Mouse (Mus musculus) MEL (cell line): ENCODE results near the gene Bmper. TPM values are rescaled to one million over a fixed set of nuclear protein-coding genes. Genes with fewer than 3 reads are reported as not detected.

Experiments
- DNase-seq: peaks from one replicate; pipeline ENCODE4 v3.0.0; 2011; ENCODE audit warnings: low read depth, low spot score
- H3K27ac ChIP-seq: 2 replicates; pipeline ENCODE4 v1.5.1; 2012; ENCODE audit warnings: low read depth, mild to moderate bottlenecking, control low read depth, low read length, moderate library complexity; ENCODE audit not compliant: control insufficient read depth
- H3K27me3 ChIP-seq, 2 experiments: fragments of 150-350 bp in 1 of 2; sonication (generic) in 1 of 2; 2 replicates each; pipeline ENCODE4 v1.6.1; 2012; ENCODE audit warnings: low read length in 2 of 2, mild to moderate bottlenecking in 2 of 2, improper control_type of control experiment in 1 of 2, moderate library complexity in 1 of 2; ENCODE audit not compliant: insufficient read depth in 2 of 2, control insufficient read depth in 1 of 2
- H3K36me3 ChIP-seq, 2 experiments: 2 replicates each; pipeline ENCODE4 v1.6.1; 2012 to 2014; ENCODE audit warnings: low read length in 2 of 2, improper control_type of control experiment in 1 of 2, inconsistent platforms in 1 of 2, mild to moderate bottlenecking in 1 of 2; ENCODE audit not compliant: insufficient read depth in 2 of 2, control insufficient read depth in 1 of 2
- H3K4me1 ChIP-seq, 2 experiments: fragments of 150-350 bp in 1 of 2; sonication (generic) in 1 of 2; 2 replicates each; pipeline ENCODE4 v1.6.1; 2012; ENCODE audit warnings: low read length in 2 of 2, improper control_type of control experiment in 1 of 2, mild to moderate bottlenecking in 1 of 2; ENCODE audit not compliant: insufficient read depth in 2 of 2, control insufficient read depth in 1 of 2
- H3K4me3 ChIP-seq, 2 experiments: fragments of 150-350 bp in 1 of 2; sonication (generic) in 1 of 2; 2 replicates each; pipeline ENCODE4 v1.5.1; 2012; ENCODE audit warnings: low read depth in 2 of 2, low read length in 2 of 2, mild to moderate bottlenecking in 2 of 2, moderate library complexity in 2 of 2, control low read depth in 1 of 2, improper control_type of control experiment in 1 of 2; ENCODE audit not compliant: control insufficient read depth in 1 of 2, insufficient read depth in 1 of 2
- H3K79me2 ChIP-seq: 2 replicates; pipeline ENCODE4 v1.6.1; 2012; ENCODE audit warnings: mild to moderate bottlenecking, low read length, moderate library complexity; ENCODE audit not compliant: control insufficient read depth, poor library complexity, insufficient read depth
- H3K9ac ChIP-seq: 2 replicates; pipeline ENCODE4 v1.6.1; 2012; ENCODE audit warnings: low read depth, mild to moderate bottlenecking, control low read depth, low read length, moderate library complexity; ENCODE audit not compliant: control insufficient read depth, poor library complexity, severe bottlenecking
- H3K9me3 ChIP-seq: fragments of 150-350 bp; sonication (generic); replicated peaks from 2 replicates; pipeline ENCODE4 v1.6.1; 2012; ENCODE audit warnings: mild to moderate bottlenecking, low read length, improper control_type of control experiment, moderate library complexity; ENCODE audit not compliant: insufficient read depth
- CTCF ChIP-seq, 3 experiments: IDR thresholded peaks in 2 of 3; conservative IDR thresholded peaks in 1 of 3; 2 replicates each; pipeline ENCODE4 v1.5.1; 2011 to 2012; ENCODE audit warnings: low read length in 3 of 3, low read depth in 2 of 3, mild to moderate bottlenecking in 2 of 3, improper control_type of control experiment in 1 of 3, inconsistent platforms in 1 of 3, mixed read lengths in 1 of 3, moderate library complexity in 1 of 3; ENCODE audit not compliant: control insufficient read depth in 1 of 3, insufficient read depth in 1 of 3, poor library complexity in 1 of 3, severe bottlenecking in 1 of 3
- E2F4 ChIP-seq: IDR thresholded peaks from 2 replicates; pipeline ENCODE4 v1.6.1; 2011; ENCODE audit warnings: low read depth, low read length, improper control_type of control experiment, borderline replicate concordance
- ELF1 ChIP-seq: IDR thresholded peaks from 2 replicates; pipeline ENCODE4 v1.6.1; 2014; ENCODE audit warnings: low read depth, mild to moderate bottlenecking, inconsistent platforms, low read length, improper control_type of control experiment, moderate library complexity
- EP300 ChIP-seq, 2 experiments: IDR thresholded peaks; 2 replicates each; pipeline ENCODE4 v1.6.1; 2011; ENCODE audit warnings: improper control_type of control experiment in 2 of 2, low read length in 2 of 2, low read depth in 1 of 2, mild to moderate bottlenecking in 1 of 2
- ETS1 ChIP-seq: IDR thresholded peaks from 2 replicates; pipeline ENCODE4 v1.6.1; 2012; ENCODE audit warnings: low read depth, mild to moderate bottlenecking, inconsistent platforms, low read length, improper control_type of control experiment, moderate library complexity
- GABPA ChIP-seq: IDR thresholded peaks from 2 replicates; pipeline ENCODE4 v1.6.1; 2012; ENCODE audit warnings: low read depth, mild to moderate bottlenecking, inconsistent platforms, low read length, improper control_type of control experiment, moderate library complexity
- GATA1 ChIP-seq: IDR thresholded peaks from 2 replicates; pipeline ENCODE4 v1.6.1; 2011; ENCODE audit warnings: low read depth, low read length, improper control_type of control experiment
- HCFC1 ChIP-seq: IDR thresholded peaks from 2 replicates; pipeline ENCODE4 v1.6.1; 2012; ENCODE audit warnings: low read depth, mild to moderate bottlenecking, inconsistent platforms, low read length, improper control_type of control experiment, moderate library complexity
- MAX ChIP-seq: IDR thresholded peaks from 2 replicates; pipeline ENCODE4 v1.6.1; 2011; ENCODE audit warnings: low read length, improper control_type of control experiment
- MEF2A ChIP-seq: IDR thresholded peaks from 2 replicates; pipeline ENCODE4 v1.6.1; 2014; ENCODE audit warnings: low read depth, mild to moderate bottlenecking, inconsistent platforms, low read length, improper control_type of control experiment; ENCODE audit not compliant: poor library complexity, insufficient replicate concordance, severe bottlenecking; ENCODE audit errors: extremely low read depth
- MXI1 ChIP-seq: IDR thresholded peaks from 2 replicates; pipeline ENCODE4 v1.6.1; 2011; ENCODE audit warnings: mild to moderate bottlenecking, low read depth, low read length, improper control_type of control experiment
- NRF1 ChIP-seq: IDR thresholded peaks from 2 replicates; pipeline ENCODE4 v1.6.1; 2014; ENCODE audit warnings: low read depth, mild to moderate bottlenecking, inconsistent platforms, low read length, improper control_type of control experiment, moderate library complexity; ENCODE audit not compliant: poor library complexity, insufficient read depth, severe bottlenecking
- POLR2A ChIP-seq, 2 experiments: IDR thresholded peaks; 2 replicates each; pipeline ENCODE4 v1.6.1; 2011 to 2012; ENCODE audit warnings: low read length in 2 of 2, mild to moderate bottlenecking in 2 of 2, control low read depth in 1 of 2, improper control_type of control experiment in 1 of 2, low read depth in 1 of 2, moderate library complexity in 1 of 2; ENCODE audit not compliant: control insufficient read depth in 1 of 2, insufficient read depth in 1 of 2, poor library complexity in 1 of 2
- POLR2AphosphoS2 ChIP-seq: IDR thresholded peaks from 2 replicates; pipeline ENCODE4 v1.6.1; 2011; ENCODE audit warnings: low read length, improper control_type of control experiment
- POLR2AphosphoS5 ChIP-seq: IDR thresholded peaks from 2 replicates; pipeline ENCODE4 v1.6.1; 2012; ENCODE audit warnings: low read depth, borderline replicate concordance, mild to moderate bottlenecking, inconsistent platforms, low read length, moderate library complexity, mixed read lengths
- RAD21 ChIP-seq: IDR thresholded peaks from 2 replicates; pipeline ENCODE4 v1.6.1; 2011; ENCODE audit warnings: mild to moderate bottlenecking, low read depth, low read length, improper control_type of control experiment
- RCOR1 ChIP-seq: IDR thresholded peaks from 2 replicates; pipeline ENCODE4 v1.6.1; 2012; ENCODE audit warnings: low read depth, mild to moderate bottlenecking, inconsistent platforms, low read length, improper control_type of control experiment
- TAL1 ChIP-seq: IDR thresholded peaks from 2 replicates; pipeline ENCODE4 v1.6.1; 2012; ENCODE audit warnings: mild to moderate bottlenecking, inconsistent platforms, low read length, moderate library complexity, mixed read lengths
- TBP ChIP-seq: IDR thresholded peaks from 2 replicates; pipeline ENCODE4 v1.8.0; 2011; ENCODE audit warnings: low read depth, low read length, improper control_type of control experiment
- USF2 ChIP-seq, 2 experiments: IDR thresholded peaks; 2 replicates each; pipeline ENCODE4 v1.6.1; 2011 to 2012; ENCODE audit warnings: improper control_type of control experiment in 2 of 2, low read length in 2 of 2, borderline replicate concordance in 1 of 2, inconsistent platforms in 1 of 2, low read depth in 1 of 2, mild to moderate bottlenecking in 1 of 2; ENCODE audit not compliant: insufficient read depth in 1 of 2
- ZC3H11A ChIP-seq: IDR thresholded peaks from 2 replicates; pipeline ENCODE4 v1.6.1; 2012; ENCODE audit warnings: low read depth, mild to moderate bottlenecking, inconsistent platforms, low read length, improper control_type of control experiment
- ZKSCAN1 ChIP-seq: IDR thresholded peaks from 2 replicates; pipeline ENCODE4 v1.6.1; 2012; ENCODE audit warnings: low read depth, mild to moderate bottlenecking, inconsistent platforms, low read length, improper control_type of control experiment, moderate library complexity
- ZNF384 ChIP-seq: IDR thresholded peaks from 2 replicates; pipeline ENCODE4 v1.6.1; 2012; ENCODE audit warnings: low read depth, mild to moderate bottlenecking, inconsistent platforms, low read length, improper control_type of control experiment
- polyA plus RNA-seq, 2 experiments: library from polyadenylated mRNA; stranded (reverse) in 1 of 2; unstranded in 1 of 2; fragments of >175 nt in 1 of 2; fragments of >200 nt in 1 of 2; gene quantifications; 2 replicates each; pipeline versions ENCODE4 v1.2.1 to v1.2.4; 2012; ENCODE audit warnings: low replicate concordance in 2 of 2, low read depth in 1 of 2; ENCODE audit not compliant: insufficient read length in 2 of 2, insufficient read depth in 1 of 2, missing spikeins in 1 of 2
- total RNA-seq: library from RNA; depleted of rRNA; stranded (reverse); fragments of 300-350 nt; gene quantifications from 2 replicates; pipeline ENCODE4 v1.2.3, GENCODE M21; 2012; rRNA removed

Bmper gene
- total RNA-seq = not detected in 2 replicates
- polyA plus RNA-seq = not detected

DNA sequence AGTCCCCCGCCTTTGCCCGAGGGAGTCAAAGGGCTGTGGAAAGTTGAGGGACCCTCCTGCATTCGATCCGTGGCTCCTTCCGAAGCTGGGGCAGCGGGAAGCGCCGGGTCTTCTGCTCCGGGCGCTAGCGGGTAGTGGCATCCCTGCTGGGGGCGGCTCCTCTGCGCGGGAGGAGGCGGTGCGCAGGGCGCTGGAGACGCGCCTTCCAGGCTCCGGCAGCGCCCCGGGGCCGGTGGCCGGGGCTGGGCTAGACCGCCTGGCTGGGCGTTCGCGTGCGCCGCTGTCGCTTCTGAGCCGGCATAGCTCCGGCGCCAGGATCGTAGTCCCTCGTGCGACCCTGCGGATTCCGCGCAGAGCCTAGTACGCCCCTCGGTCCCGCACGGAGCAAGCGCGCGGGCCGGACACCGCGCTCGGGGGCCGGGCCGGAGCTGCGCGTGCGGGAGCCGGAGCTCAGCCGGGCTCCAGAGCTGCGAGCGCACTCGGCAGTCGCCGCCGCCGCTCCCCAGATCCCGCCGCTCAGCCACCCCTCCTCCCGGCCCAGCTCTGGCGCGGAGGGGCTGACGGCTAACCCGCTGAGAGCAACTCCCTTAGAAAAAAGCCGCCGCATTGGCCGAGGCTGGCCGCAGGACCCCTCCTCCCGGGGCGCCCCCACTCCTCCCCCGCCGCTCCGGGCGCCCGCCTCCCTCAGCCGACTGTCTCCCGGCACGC, at the start of gene Bmper:
Bmper (plus strand) TSS at position 236 of the 708 bp plus-strand sequence.
- H3K27me3 ChIP-seq = no peaks in the 10 kb centered on the region
- no peak within 1 kb of the TSS for H3K4me3 ChIP-seq
- H3K4me1 ChIP-seq = no peaks in the 10 kb centered on the region
- no peaks in the 10 kb centered on the region for H3K36me3 ChIP-seq
- H3K79me2 ChIP-seq = no peaks in the 10 kb centered on the region
- DNase-seq = no peak
- no peak within 1 kb of the TSS for H3K9ac ChIP-seq
- TF ChIP-seq POLR2AphosphoS2 = no peak
- TF ChIP-seq RCOR1 = no peak
- TF ChIP-seq MAX = no peak
- TF ChIP-seq HCFC1 = no peak
- TF ChIP-seq GATA1 = no peak
- no peak for TF ChIP-seq TAL1
- TF ChIP-seq MEF2A = no peak
- no peak for TF ChIP-seq NRF1
- TF ChIP-seq EP300 (IDR thresholded peaks at IDR 0.05; ENCODE audit: low read depth in 1 of 2, low read length in 2 of 2) = no peak
- TF ChIP-seq RAD21 = no peak
- no peak for TF ChIP-seq POLR2AphosphoS5
- TF ChIP-seq USF2 (IDR thresholded peaks at IDR 0.05; ENCODE audit: borderline replicate concordance in 1 of 2, insufficient read depth in 1 of 2, low read depth in 1 of 2, low read length in 2 of 2) = no peak
- no peak for TF ChIP-seq E2F4
- no peak for TF ChIP-seq GABPA
- TF ChIP-seq ZKSCAN1 = no peak
- TF ChIP-seq ZNF384 = no peak
- no peak within 1 kb of the TSS for H3K27ac ChIP-seq
- H3K9me3 ChIP-seq = no peaks in the 10 kb centered on the region

DNA sequence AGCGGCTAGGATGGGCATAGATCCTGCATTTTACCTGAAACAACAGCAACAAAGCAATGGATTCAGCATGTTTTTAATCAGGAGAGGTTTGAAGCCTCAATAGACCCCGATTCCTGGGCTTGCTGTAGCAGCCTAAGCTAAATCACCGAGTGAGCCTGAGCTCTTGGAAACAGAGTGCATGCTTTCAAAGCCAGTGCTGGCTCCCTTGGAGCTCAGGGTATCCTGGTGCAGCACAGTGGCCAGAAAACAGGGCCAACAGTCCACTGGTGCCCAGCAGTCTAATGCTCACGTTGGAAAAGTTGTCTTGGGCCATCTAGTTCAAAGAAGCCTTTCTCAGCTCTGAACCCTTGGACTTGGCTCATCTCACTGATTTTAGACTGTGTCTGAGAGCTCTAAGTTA, 45.4 kb upstream of the Bmper start:
- TF ChIP-seq POLR2A (IDR thresholded peaks at IDR 0.05; ENCODE audit: control insufficient read depth in 1 of 2, insufficient read depth in 1 of 2, low read depth in 1 of 2, low read length in 2 of 2, poor library complexity in 1 of 2) (no peak), ELF1 (no peak), GATA1 (no peak), TBP (no peak), MXI1 (no peak), POLR2AphosphoS5 (no peak), ZC3H11A (no peak), CTCF (IDR thresholded peaks at IDR 0.05 in 2 of 3, conservative IDR thresholded peaks at IDR 0.05 in 1 of 3; ENCODE audit: control insufficient read depth in 1 of 3, insufficient read depth in 1 of 3, low read depth in 2 of 3, low read length in 3 of 3, poor library complexity in 1 of 3, severe bottlenecking in 1 of 3) (no peak), ETS1 (no peak), USF2 (IDR thresholded peaks at IDR 0.05; ENCODE audit: borderline replicate concordance in 1 of 2, insufficient read depth in 1 of 2, low read depth in 1 of 2, low read length in 2 of 2) (no peak)
- TF ChIP-seq, all 39 proteins: peak for 0
- Histone ChIP-seq H3K4me1 (no peaks in the 10 kb centered on the region), H3K36me3 (no peaks in the 10 kb centered on the region), H3K9me3 (no peaks in the 10 kb centered on the region), H3K9ac (no peak overlapping the region), H3K79me2 (no peaks in the 10 kb centered on the region), H3K4me3 (no peak overlapping the region), H3K27ac (no peak overlapping the region), H3K27me3 (peaks cover 0 to 2% of the 10 kb centered on the region in 2 experiments; a peak in 1 of 4 replicates)
- DNase-seq = no peak
